Mouse (Mus musculus) heart, postnatal 4 days (tissue): ENCODE results near the gene Slc16a14. TPM values are rescaled to one million over a fixed set of nuclear protein-coding genes. Genes with fewer than 3 reads are reported as not detected.
A peak's percentile ranks its signal among the peaks of the same experiment; 100 is the strongest.
"Not testable (repeated sequence)": the region's sequence is repeated elsewhere in the genome, so short reads cannot be mapped to it uniquely, and the experiment has no call there.

Experiments
- DNase-seq: peaks from one replicate; pipeline ENCODE4 v3.0.0; 2021
- total RNA-seq, 2 experiments: library from RNA; stranded (reverse); gene quantifications; 2 replicates each; pipeline ENCODE4 v1.2.3; 2021

Slc16a14 gene
- total RNA-seq: under 1 TPM; 0.11 to 0.38 TPM

DNA sequence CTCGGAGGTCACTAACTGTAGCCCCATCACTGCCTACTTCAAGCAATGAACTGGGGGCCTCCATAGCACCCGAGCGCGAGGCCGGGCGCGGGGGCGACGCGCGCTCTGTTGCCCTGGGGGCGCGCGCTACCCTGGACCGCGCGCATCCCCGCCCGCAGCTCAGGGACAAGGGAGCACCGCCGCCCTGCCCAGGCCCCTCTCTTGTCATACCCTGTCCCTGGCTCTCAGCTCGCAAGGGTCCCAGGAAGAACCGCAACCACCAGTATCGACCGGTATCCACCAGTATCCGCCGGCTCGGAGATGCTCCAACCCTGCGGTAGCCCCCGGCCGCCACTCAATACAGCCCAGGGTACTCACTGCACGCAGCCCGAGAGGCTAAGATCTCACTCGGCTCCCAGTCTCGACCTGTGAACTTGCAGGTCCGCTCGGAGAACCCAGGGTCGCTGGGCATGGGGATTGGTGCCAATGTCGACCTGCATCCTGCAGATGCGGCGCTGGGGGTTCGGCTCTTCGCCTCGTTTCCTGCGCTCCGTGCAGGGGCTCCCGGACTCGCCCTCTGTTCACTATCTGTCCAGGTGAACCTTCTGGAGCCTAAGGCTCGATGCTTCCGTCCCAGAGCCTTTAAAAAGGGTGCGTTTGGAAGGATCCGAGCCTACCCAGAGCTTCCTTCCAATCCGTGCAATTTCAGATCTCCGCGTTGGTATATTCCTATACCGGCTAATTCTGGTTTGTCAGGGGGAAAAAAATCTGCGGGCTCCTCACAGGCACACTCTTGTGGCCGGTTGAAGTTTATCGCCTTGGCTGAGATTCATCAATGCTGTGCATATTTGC is at the start of gene Slc16a14:
Gene Slc16a14 (minus strand): TSS at position 632 of the 831 bp plus-strand sequence.
- DNase-seq: peak; percentile 13

DNA sequence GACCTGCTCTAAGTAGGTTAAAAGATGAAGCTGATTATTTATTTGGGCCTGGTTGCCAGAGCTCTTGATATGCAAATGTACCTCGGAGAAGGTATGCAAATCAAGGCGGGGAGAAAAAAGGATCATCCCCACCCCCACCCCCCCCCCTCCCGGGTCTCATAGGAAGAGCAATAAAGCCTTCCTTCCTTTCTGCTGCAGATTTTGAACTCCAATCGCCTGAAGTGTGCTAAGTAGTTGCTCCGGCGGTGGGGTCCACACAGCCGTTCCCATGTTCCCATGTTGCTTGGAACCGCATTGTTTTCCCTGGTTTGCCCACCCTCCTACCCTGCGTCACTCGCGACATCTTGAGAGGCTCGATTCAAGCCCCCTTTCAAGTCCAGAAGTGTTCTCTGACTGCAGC is 26.8 kb upstream of the Slc16a14 start:
- DNase-seq: not testable (repeated sequence)

DNA sequence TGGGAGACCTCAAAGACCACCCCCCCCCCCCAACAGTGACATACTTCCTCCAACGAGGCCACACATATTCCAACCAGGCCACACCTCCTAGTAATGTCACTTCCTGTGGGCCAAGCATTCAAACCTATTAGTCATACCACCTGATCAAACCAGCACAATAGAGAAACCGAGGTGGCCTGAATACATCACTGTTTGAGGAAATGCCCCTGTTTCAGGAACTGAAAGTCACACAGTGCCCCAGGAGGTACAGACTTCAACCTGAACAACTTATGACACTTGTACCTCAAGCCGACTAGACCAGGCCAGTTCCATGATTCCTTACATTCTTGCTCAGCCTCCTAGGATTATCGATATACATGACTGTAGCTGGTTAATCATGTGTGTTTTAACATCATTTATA is 22.8 kb upstream of the Slc16a14 start:
- not testable (repeated sequence) for DNase-seq

GRCm38 (mm10) chr1:84956771-84957170 is 21.8 kb upstream of the Slc16a14 start:
- DNase-seq: not testable (repeated sequence)

DNA sequence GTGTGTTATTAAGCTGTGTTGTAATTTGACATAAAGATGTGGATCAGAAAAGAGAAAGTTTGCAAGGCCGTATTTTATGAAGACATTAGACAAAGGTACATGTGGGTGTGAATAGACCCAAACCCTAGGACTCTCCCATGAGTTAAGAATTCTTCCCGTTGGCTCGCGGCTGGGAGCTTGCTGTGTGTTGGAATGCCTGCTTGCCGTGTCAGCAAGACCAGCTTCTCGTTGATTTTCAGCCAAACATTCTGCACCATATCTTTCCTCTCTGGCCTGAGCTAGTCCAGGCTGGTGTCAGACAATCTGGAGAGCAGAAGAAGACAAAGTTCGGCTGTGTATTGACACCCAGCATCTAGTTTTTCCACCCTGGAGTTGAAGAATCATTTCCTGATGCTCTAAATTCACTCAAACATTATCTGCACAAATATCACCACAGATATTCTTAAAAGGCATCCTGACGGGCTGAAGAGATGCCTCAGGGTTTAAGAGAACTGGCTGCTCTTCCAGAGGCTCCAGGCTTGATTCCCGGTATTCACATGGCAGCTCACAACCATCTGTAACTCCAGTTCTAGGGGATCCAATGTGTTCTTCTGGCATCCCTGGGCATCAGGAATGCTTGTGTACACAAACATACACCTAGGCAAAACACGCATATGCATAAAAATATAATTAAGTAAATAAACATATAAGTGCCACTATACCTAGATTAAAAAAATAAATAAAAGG is 17.7 kb upstream of the Slc16a14 start:
- DNase-seq: no peak

DNA sequence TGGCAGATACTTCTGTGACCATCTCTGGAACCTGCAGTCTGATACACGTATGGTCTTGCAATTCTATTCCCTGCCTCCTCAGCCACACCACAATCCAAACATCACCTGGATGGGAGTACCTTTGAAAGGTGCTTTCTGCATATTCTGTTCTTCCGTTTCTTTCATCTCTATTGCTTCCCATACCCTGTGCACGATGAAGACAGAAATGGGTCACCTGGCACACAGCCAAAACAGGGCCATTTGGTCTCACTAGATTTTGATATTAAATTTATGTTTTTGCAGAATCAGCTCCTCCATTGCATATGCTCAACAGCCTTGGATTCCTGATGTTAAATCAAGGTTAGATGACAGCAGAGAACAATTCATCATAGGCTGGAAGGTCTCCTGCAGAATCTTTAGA is 16.6 kb upstream of the Slc16a14 start:
- no peak for DNase-seq

GRCm38 (mm10) chr1:84947390-84947789 is 12.5 kb upstream of the Slc16a14 start:
- DNase-seq: no peak

DNA sequence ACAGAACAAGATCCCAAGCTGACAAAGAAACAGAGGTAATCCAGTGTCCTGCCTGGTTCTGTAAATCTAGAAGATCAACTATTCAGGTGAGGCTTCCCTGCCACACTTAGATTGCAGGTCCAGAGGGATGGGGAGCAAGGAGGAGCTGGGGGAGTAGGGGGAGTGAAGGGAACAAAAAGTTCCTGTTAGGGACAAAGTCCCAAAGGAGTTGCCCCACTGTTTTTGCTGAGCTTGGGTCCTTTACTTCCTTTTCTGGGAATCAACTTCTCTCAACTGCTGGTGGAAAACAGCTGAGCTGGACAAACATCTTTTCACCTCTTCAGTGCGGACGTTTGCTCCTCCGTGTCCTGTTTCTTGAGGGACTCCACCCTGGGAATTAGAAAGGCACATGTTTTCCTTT is 11.0 kb upstream of the Slc16a14 start:
- DNase-seq: no peak

- no peak for DNase-seq
Observed at GRCm38 (mm10) chr1:84943549-84943948, 8.6 kb upstream of the Slc16a14 start.

GRCm38 (mm10) chr1:84942666-84943065 is 7.7 kb upstream of the Slc16a14 start:
- no peak for DNase-seq

GRCm38 (mm10) chr1:84940322-84940721 is 5.4 kb upstream of the Slc16a14 start:
- no peak for DNase-seq

GRCm38 (mm10) chr1:84939466-84939865 is 4.5 kb upstream of the Slc16a14 start:
- no peak for DNase-seq

DNA sequence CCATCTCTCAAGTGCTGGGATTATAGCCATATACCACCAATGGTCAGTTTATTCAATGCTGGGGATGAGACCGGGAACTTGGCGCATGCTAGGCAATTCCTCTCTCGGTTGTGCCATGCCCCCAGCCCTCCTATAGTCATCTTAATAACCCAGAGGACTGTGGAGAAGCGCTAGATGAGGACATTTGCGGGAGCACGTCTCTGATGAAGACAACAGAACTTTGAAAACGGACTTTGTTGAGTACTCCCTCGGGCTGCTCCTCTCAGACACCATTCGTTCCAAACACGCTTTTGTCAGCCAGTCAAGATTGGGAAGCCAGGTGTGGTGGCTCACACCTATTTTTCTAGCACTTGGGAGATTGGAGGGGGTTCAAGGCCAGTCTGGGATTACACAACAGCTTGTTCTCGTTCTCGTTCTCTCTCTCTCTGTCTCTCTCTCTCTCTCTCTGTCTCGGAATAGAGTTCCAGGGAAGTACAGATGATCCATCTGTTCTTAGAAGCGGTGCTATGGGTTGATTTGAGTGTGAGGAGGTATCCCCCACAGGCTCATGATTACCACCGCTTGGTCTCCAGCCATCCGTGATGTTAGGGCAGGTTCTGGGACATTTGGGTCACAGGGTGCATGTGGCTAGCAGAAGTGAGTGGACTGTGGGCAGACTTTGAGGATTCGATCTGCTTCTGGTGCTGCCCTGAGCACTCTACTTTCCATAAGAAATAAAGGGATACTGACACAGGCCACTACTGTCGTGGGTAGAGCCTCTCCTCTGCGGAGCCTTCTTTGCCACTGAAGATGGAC is 2.0 kb upstream of the Slc16a14 start:
- no peak for DNase-seq

GRCm38 (mm10) chr1:84935668-84936067 is 734 bp upstream of the Slc16a14 start:
- DNase-seq: peak; percentile 8

DNA sequence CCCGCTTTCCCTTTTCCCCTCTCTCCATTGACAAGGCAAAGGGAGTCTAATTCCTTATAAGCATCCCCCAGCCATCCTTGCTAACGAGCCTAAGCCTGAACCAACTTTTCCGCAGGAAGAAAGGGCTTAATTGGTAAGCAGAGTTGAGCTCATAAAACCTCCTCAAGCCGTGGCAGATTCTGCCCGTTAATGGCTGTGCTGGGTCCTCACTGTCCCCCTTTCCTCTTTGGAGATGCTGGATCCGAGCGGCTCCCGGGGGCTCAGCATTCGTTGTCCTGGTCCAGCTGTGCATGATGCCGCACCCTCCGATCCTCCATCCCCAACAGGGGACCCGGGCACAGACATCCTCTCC is 807 bp downstream of the Slc16a14 start:
- no peak for DNase-seq

DNA sequence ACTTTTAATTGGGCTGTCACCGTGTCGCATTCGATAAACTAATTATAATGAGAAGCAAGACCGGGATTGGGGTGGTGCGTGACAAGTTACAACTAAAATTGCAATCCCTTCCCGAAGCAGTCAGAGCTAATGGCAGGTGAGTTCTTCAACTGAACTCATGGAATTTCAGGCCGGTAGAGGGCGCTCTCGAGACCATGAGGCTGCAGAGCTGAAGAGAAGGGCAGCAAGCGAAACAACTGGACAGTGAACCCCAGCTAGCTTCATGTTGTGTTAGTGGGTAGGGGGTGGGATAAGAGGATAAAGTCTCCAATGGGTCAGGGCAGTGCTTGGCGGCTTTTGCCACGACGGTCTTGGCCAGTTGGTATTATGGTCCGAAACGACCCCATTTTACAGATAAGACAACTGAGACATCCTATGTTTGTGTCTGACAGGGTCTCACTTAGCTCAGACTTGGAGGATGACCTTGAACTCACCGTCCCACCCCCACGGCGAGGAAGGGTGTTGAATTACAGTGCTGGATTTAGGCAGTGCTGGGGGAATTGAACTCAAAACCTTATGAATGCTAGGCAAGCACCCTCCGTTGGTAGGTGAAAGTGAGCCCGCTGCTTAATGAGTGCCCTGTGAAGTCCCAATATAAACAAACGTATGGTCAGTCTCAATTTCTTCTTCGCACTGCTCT is 1.3 kb downstream of the Slc16a14 start:
- peak; percentile 79 for DNase-seq

- DNase-seq: peak; percentile 15
Observed at GRCm38 (mm10) chr1:84925599-84925998, 9.3 kb downstream of the Slc16a14 start.

DNA sequence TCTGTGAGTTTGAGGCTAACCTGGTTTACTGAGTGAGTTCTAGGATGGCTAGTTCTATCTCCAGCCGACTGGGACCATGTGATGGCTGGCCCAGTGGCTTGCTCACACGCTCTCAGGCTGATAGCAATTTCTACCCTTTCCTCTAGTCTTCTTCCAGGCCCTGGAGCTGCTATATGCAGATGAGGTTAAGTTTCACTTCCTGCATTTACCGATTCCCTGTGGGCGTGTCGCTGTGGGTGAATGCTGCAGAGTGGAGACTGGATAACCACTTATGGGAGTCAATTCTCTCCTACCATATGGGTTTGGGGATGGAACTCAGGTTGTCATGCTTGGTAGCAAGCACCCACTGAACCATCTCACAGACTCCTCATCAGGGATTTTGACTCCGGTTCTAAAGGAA is 10.8 kb downstream of the Slc16a14 start:
- DNase-seq: no peak

- no peak for DNase-seq
Observed at GRCm38 (mm10) chr1:84923432-84923831, 11.5 kb downstream of the Slc16a14 start.

DNA sequence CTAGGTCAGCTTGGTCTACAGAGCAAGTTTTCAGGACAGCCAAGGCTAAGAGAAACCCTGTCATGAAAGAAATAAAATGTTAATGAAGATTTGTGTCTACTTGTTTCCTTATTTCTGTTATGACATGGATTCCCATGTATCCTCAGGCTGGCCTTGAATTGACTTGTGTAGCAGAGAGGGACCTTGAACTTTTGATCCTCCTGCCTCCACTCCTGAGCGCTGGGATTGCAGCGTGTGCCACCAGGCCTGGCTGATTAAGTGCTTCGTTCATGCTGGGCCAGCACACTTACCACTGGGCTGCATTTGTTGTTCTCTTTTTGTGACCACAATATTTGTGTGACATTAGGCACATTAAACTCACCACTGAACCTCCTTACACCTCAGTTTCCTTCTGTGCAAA is 16.1 kb downstream of the Slc16a14 start:
- DNase-seq: no peak

- no peak for DNase-seq
Observed at GRCm38 (mm10) chr1:84915010-84915409, 19.9 kb downstream of the Slc16a14 start.

GRCm38 (mm10) chr1:84912571-84912970 is 22.4 kb downstream of the Slc16a14 start:
- no peak for DNase-seq
